Mouse (Mus musculus) MEL (cell line): ENCODE results near the gene Nme7. TPM values are rescaled to one million over a fixed set of nuclear protein-coding genes. Genes with fewer than 3 reads are reported as not detected.

Source experiments
- DNase-seq: peaks from one replicate; pipeline ENCODE4 v3.0.0; 2011; ENCODE audit warnings: low read depth, low spot score
- H3K27ac ChIP-seq: 2 replicates; pipeline ENCODE4 v1.5.1; 2012; ENCODE audit warnings: low read depth, mild to moderate bottlenecking, control low read depth, low read length, moderate library complexity; ENCODE audit not compliant: control insufficient read depth
- H3K27me3 ChIP-seq, 2 experiments: fragments of 150-350 bp in 1 of 2; sonication (generic) in 1 of 2; 2 replicates each; pipeline ENCODE4 v1.6.1; 2012; ENCODE audit warnings: low read length in 2 of 2, mild to moderate bottlenecking in 2 of 2, improper control_type of control experiment in 1 of 2, moderate library complexity in 1 of 2; ENCODE audit not compliant: insufficient read depth in 2 of 2, control insufficient read depth in 1 of 2
- H3K36me3 ChIP-seq, 2 experiments: 2 replicates each; pipeline ENCODE4 v1.6.1; 2012 to 2014; ENCODE audit warnings: low read length in 2 of 2, improper control_type of control experiment in 1 of 2, inconsistent platforms in 1 of 2, mild to moderate bottlenecking in 1 of 2; ENCODE audit not compliant: insufficient read depth in 2 of 2, control insufficient read depth in 1 of 2
- H3K4me1 ChIP-seq, 2 experiments: fragments of 150-350 bp in 1 of 2; sonication (generic) in 1 of 2; 2 replicates each; pipeline ENCODE4 v1.6.1; 2012; ENCODE audit warnings: low read length in 2 of 2, improper control_type of control experiment in 1 of 2, mild to moderate bottlenecking in 1 of 2; ENCODE audit not compliant: insufficient read depth in 2 of 2, control insufficient read depth in 1 of 2
- H3K4me3 ChIP-seq, 2 experiments: fragments of 150-350 bp in 1 of 2; sonication (generic) in 1 of 2; 2 replicates each; pipeline ENCODE4 v1.5.1; 2012; ENCODE audit warnings: low read depth in 2 of 2, low read length in 2 of 2, mild to moderate bottlenecking in 2 of 2, moderate library complexity in 2 of 2, control low read depth in 1 of 2, improper control_type of control experiment in 1 of 2; ENCODE audit not compliant: control insufficient read depth in 1 of 2, insufficient read depth in 1 of 2
- H3K79me2 ChIP-seq: 2 replicates; pipeline ENCODE4 v1.6.1; 2012; ENCODE audit warnings: mild to moderate bottlenecking, low read length, moderate library complexity; ENCODE audit not compliant: control insufficient read depth, poor library complexity, insufficient read depth
- H3K9ac ChIP-seq: 2 replicates; pipeline ENCODE4 v1.6.1; 2012; ENCODE audit warnings: low read depth, mild to moderate bottlenecking, control low read depth, low read length, moderate library complexity; ENCODE audit not compliant: control insufficient read depth, poor library complexity, severe bottlenecking
- H3K9me3 ChIP-seq: fragments of 150-350 bp; sonication (generic); replicated peaks from 2 replicates; pipeline ENCODE4 v1.6.1; 2012; ENCODE audit warnings: mild to moderate bottlenecking, low read length, improper control_type of control experiment, moderate library complexity; ENCODE audit not compliant: insufficient read depth
- BHLHE40 ChIP-seq: IDR thresholded peaks from 2 replicates; pipeline ENCODE4 v1.6.1; 2012; ENCODE audit warnings: low read depth, mild to moderate bottlenecking, inconsistent platforms, low read length, improper control_type of control experiment, borderline replicate concordance
- E2F4 ChIP-seq: IDR thresholded peaks from 2 replicates; pipeline ENCODE4 v1.6.1; 2011; ENCODE audit warnings: low read depth, low read length, improper control_type of control experiment, borderline replicate concordance
- ELF1 ChIP-seq: IDR thresholded peaks from 2 replicates; pipeline ENCODE4 v1.6.1; 2014; ENCODE audit warnings: low read depth, mild to moderate bottlenecking, inconsistent platforms, low read length, improper control_type of control experiment, moderate library complexity
- EP300 ChIP-seq, 2 experiments: IDR thresholded peaks; 2 replicates each; pipeline ENCODE4 v1.6.1; 2011; ENCODE audit warnings: improper control_type of control experiment in 2 of 2, low read length in 2 of 2, low read depth in 1 of 2, mild to moderate bottlenecking in 1 of 2
- GATA1 ChIP-seq: IDR thresholded peaks from 2 replicates; pipeline ENCODE4 v1.6.1; 2011; ENCODE audit warnings: low read depth, low read length, improper control_type of control experiment
- MAX ChIP-seq: IDR thresholded peaks from 2 replicates; pipeline ENCODE4 v1.6.1; 2011; ENCODE audit warnings: low read length, improper control_type of control experiment
- MAZ ChIP-seq: IDR thresholded peaks from 2 replicates; pipeline ENCODE4 v1.6.1; 2012; ENCODE audit warnings: low read depth, mild to moderate bottlenecking, inconsistent platforms, low read length, improper control_type of control experiment
- MXI1 ChIP-seq: IDR thresholded peaks from 2 replicates; pipeline ENCODE4 v1.6.1; 2011; ENCODE audit warnings: mild to moderate bottlenecking, low read depth, low read length, improper control_type of control experiment
- NRF1 ChIP-seq: IDR thresholded peaks from 2 replicates; pipeline ENCODE4 v1.6.1; 2014; ENCODE audit warnings: low read depth, mild to moderate bottlenecking, inconsistent platforms, low read length, improper control_type of control experiment, moderate library complexity; ENCODE audit not compliant: poor library complexity, insufficient read depth, severe bottlenecking
- POLR2A ChIP-seq, 2 experiments: IDR thresholded peaks; 2 replicates each; pipeline ENCODE4 v1.6.1; 2011 to 2012; ENCODE audit warnings: low read length in 2 of 2, mild to moderate bottlenecking in 2 of 2, control low read depth in 1 of 2, improper control_type of control experiment in 1 of 2, low read depth in 1 of 2, moderate library complexity in 1 of 2; ENCODE audit not compliant: control insufficient read depth in 1 of 2, insufficient read depth in 1 of 2, poor library complexity in 1 of 2
- POLR2AphosphoS5 ChIP-seq: IDR thresholded peaks from 2 replicates; pipeline ENCODE4 v1.6.1; 2012; ENCODE audit warnings: low read depth, borderline replicate concordance, mild to moderate bottlenecking, inconsistent platforms, low read length, moderate library complexity, mixed read lengths
- TAL1 ChIP-seq: IDR thresholded peaks from 2 replicates; pipeline ENCODE4 v1.6.1; 2012; ENCODE audit warnings: mild to moderate bottlenecking, inconsistent platforms, low read length, moderate library complexity, mixed read lengths
- TCF12 ChIP-seq: IDR thresholded peaks from 2 replicates; pipeline ENCODE4 v1.6.1; 2014; ENCODE audit warnings: low read depth, mild to moderate bottlenecking, inconsistent platforms, low read length, improper control_type of control experiment, moderate library complexity
- USF1 ChIP-seq: IDR thresholded peaks from 2 replicates; pipeline ENCODE4 v1.6.1; 2014; ENCODE audit warnings: low read depth, mild to moderate bottlenecking, inconsistent platforms, low read length, improper control_type of control experiment, moderate library complexity
- polyA plus RNA-seq, 2 experiments: library from polyadenylated mRNA; stranded (reverse) in 1 of 2; unstranded in 1 of 2; fragments of >175 nt in 1 of 2; fragments of >200 nt in 1 of 2; gene quantifications; 2 replicates each; pipeline versions ENCODE4 v1.2.1 to v1.2.4; 2012; ENCODE audit warnings: low replicate concordance in 2 of 2, low read depth in 1 of 2; ENCODE audit not compliant: insufficient read length in 2 of 2, insufficient read depth in 1 of 2, missing spikeins in 1 of 2
- total RNA-seq: library from RNA; depleted of rRNA; stranded (reverse); fragments of 300-350 nt; gene quantifications from 2 replicates; pipeline ENCODE4 v1.2.3, GENCODE M21; 2012

The Nme7 gene
- total and polyA plus RNA-seq, 3 experiments: 23.2 to 27.6 TPM; not detected in 1

- DNase-seq: no peak
- Histone ChIP-seq H3K27ac (no peak overlapping the region), H3K4me3 (no peak overlapping the region), H3K4me1 (0 out of 4 replicates have a peak, but pooled peaks cover 0 to 3% of the 10 kb centered on the region in 2 experiments), H3K9ac (no peak overlapping the region)
- no peak for TF ChIP-seq MAX
- TF ChIP-seq USF1: no peak
- no peak for TF ChIP-seq TCF12
- TF ChIP-seq, all 39 proteins: peak for 0
- Histone ChIP-seq H3K9me3 (no peaks in the 10 kb centered on the region), H3K79me2 (no peaks in the 10 kb centered on the region), H3K36me3 (no peaks in the 10 kb centered on the region), H3K27me3 (no peaks in the 10 kb centered on the region)
Measured at GRCm38 (mm10) chr1:164408655-164409054, 104.7 kb downstream of the Nme7 start.

GRCm38 (mm10) chr1:164411306-164411705 lies 107.4 kb downstream of the Nme7 start:
- Histone ChIP-seq H3K9me3 (no peaks in the 10 kb centered on the region), H3K4me1 (0 out of 4 replicates have a peak, but pooled peaks cover 0 to 3% of the 10 kb centered on the region in 2 experiments), H3K9ac (no peak overlapping the region), H3K27me3 (no peaks in the 10 kb centered on the region), H3K36me3 (no peaks in the 10 kb centered on the region), H3K79me2 (no peaks in the 10 kb centered on the region), H3K27ac (no peak overlapping the region), H3K4me3 (no peak overlapping the region)
- no peak for DNase-seq
- TF ChIP-seq NRF1: no peak
- no peak for TF ChIP-seq POLR2AphosphoS5
- no peak for TF ChIP-seq ELF1
- no peak for TF ChIP-seq MAZ
- TF ChIP-seq TAL1: no peak
- TF ChIP-seq, all 39 proteins: peak for 0

GRCm38 (mm10) chr1:164412906-164413305 lies 109.0 kb downstream of the Nme7 start:
- H3K4me1 ChIP-seq: 0 out of 4 replicates have a peak, but pooled peaks cover 0 to 3% of the 10 kb centered on the region in 2 experiments
- no peak overlapping the region for H3K27ac ChIP-seq
- H3K36me3 ChIP-seq: no peaks in the 10 kb centered on the region
- no peaks in the 10 kb centered on the region for H3K27me3 ChIP-seq
- TF ChIP-seq GATA1 (no peak), POLR2A (IDR thresholded peaks at IDR 0.05; ENCODE audit: control insufficient read depth in 1 of 2, insufficient read depth in 1 of 2, low read depth in 1 of 2, low read length in 2 of 2, poor library complexity in 1 of 2) (no peak), MAX (no peak), EP300 (IDR thresholded peaks at IDR 0.05; ENCODE audit: low read depth in 1 of 2, low read length in 2 of 2) (no peak), BHLHE40 (no peak), MXI1 (no peak), E2F4 (no peak)
- TF ChIP-seq, all 39 proteins: peak for 0
- no peak for DNase-seq
- H3K4me3 ChIP-seq: no peak overlapping the region
- H3K79me2 ChIP-seq: no peaks in the 10 kb centered on the region
- no peak overlapping the region for H3K9ac ChIP-seq
- H3K9me3 ChIP-seq: no peaks in the 10 kb centered on the region
